In the genomic region with DNA sequence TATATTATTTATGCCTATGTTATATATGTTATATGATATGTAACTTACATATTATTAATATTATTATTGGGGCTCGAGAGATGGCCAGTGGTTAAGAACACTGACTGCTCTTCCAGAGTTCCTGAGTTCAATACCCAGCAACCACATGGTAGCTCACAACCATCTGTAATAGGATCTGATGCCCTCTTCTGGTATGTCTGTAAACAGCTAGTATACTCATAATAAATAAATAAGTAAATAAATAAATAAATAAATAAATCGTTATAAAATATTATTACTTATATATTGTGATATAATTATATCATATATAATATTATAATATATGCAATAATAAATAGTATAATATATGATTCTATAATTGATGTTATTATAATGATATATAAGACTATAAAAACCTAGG, we compare ENCODE assay signal across 21 mouse cellular contexts.
"Had no signal": no experiment of that assay in that cellular context is flagged by ENCODE, and none has a peak within 500 bp of the region (broad histone marks: within the 10 kb centered on the region; RNA-seq: fewer than 3 reads in every experiment).

No protein-coding gene starts in this region.

- H3K4me1 ChIP-seq: hindbrain, embryonic 13.5 days; hindbrain, embryonic 15.5 days; kidney, embryonic 15.5 days; limb, embryonic 13.5 days; limb, embryonic 15.5 days had no signal

- H3K27ac ChIP-seq: heart, embryonic 10.5 days; hindbrain, embryonic 13.5 days; hindbrain, embryonic 15.5 days; hindbrain, postnatal 0 days; kidney, embryonic 15.5 days; limb, embryonic 13.5 days; limb, embryonic 15.5 days; liver, embryonic 12.5 days; liver, embryonic 14.5 days had no signal

- ATAC-seq: forebrain, postnatal 0 days; hindbrain, postnatal 0 days; liver, embryonic 12.5 days had no signal

- H3K4me2 ChIP-seq: heart, embryonic 12.5 days; hindbrain, embryonic 13.5 days; hindbrain, embryonic 15.5 days; kidney, embryonic 15.5 days; limb, embryonic 13.5 days; limb, embryonic 15.5 days; liver, embryonic 12.5 days had no signal

- H3K9me3 ChIP-seq: heart, embryonic 10.5 days; heart, embryonic 12.5 days; hindbrain, embryonic 13.5 days; hindbrain, embryonic 15.5 days; kidney, embryonic 15.5 days; limb, embryonic 13.5 days; limb, embryonic 15.5 days; liver, embryonic 12.5 days had no signal

- H3K4me3 ChIP-seq: heart, embryonic 10.5 days; heart, embryonic 12.5 days; hindbrain, embryonic 13.5 days; hindbrain, embryonic 15.5 days; kidney, embryonic 15.5 days; limb, embryonic 13.5 days; limb, embryonic 15.5 days; liver, embryonic 12.5 days had no signal

- H3K27me3 ChIP-seq: heart, embryonic 12.5 days; hindbrain, embryonic 13.5 days; hindbrain, embryonic 15.5 days; kidney, embryonic 15.5 days; limb, embryonic 13.5 days; limb, embryonic 15.5 days; liver, embryonic 12.5 days had no signal

- H3K9ac ChIP-seq: forebrain, postnatal 0 days; heart, embryonic 12.5 days; hindbrain, embryonic 13.5 days; hindbrain, embryonic 15.5 days; kidney, embryonic 15.5 days; limb, embryonic 13.5 days; limb, embryonic 15.5 days; liver, embryonic 12.5 days; liver, embryonic 14.5 days had no signal

- DNase-seq: forebrain, postnatal 0 days; gastrocnemius, postnatal 14 days; gastrocnemius, postnatal 36 days; heart, postnatal 10 days; heart, postnatal 36 days; kidney, adult 11 months; kidney, adult 2 months; kidney, adult 9 months; kidney, postnatal 10 days; kidney, postnatal 25 days; left cerebral cortex, postnatal 4 days had no signal
